Mouse (Mus musculus) heart, postnatal 0 days (tissue): ENCODE data around the gene Plk1. TPM values are rescaled to one million over a fixed set of nuclear protein-coding genes. Genes with fewer than 3 reads are reported as not detected.

Experiments used
- ATAC-seq: fragments of 200-750 bp; cut with Nextera tagmentation; 2 replicates; pipeline ENCODE4 v1.8.0; 2017; ENCODE audit warnings: low read depth, moderate number of reproducible peaks, moderate library complexity; ENCODE audit not compliant: insufficient read depth
- DNase-seq: peaks from one replicate; pipeline ENCODE4 v3.0.0-alpha.2; 2016; ENCODE audit warnings: low spot score
- H3K27ac ChIP-seq: fragments of 300-500 bp; sonication (generic); 2 replicates; pipeline ENCODE4 v1.5.1; 2014; ENCODE audit warnings: low read depth, mild to moderate bottlenecking
- H3K27me3 ChIP-seq: fragments of 300-500 bp; sonication (generic); 2 replicates; pipeline ENCODE4 v1.6.1; 2014; ENCODE audit warnings: low read length, mixed read lengths; ENCODE audit not compliant: control insufficient read depth, insufficient read depth
- H3K36me3 ChIP-seq: fragments of 300-500 bp; sonication (generic); replicated peaks from 2 replicates; pipeline ENCODE4 v1.6.1; 2014; ENCODE audit warnings: low read length, mixed read lengths; ENCODE audit not compliant: control insufficient read depth, insufficient read depth
- H3K4me1 ChIP-seq: fragments of 300-500 bp; sonication (generic); 2 replicates; pipeline ENCODE4 v1.6.1; 2014; ENCODE audit warnings: antibody characterized with exemption; ENCODE audit not compliant: control insufficient read depth, insufficient read depth
- H3K4me2 ChIP-seq: fragments of 300-500 bp; sonication (generic); 2 replicates; pipeline ENCODE4 v1.6.1; 2014; ENCODE audit warnings: low read depth, mild to moderate bottlenecking, low read length, moderate library complexity
- H3K4me3 ChIP-seq: fragments of 300-500 bp; sonication (generic); 2 replicates; pipeline ENCODE4 v1.5.1; 2014; ENCODE audit warnings: low read depth, low read length
- H3K9ac ChIP-seq: fragments of 300-500 bp; sonication (generic); replicated peaks from 2 replicates; pipeline ENCODE4 v1.6.1; 2014; ENCODE audit warnings: low read depth, low read length, mixed read lengths
- H3K9me3 ChIP-seq: fragments of 300-500 bp; sonication (generic); replicated peaks from 2 replicates; pipeline ENCODE4 v1.6.1; 2016; ENCODE audit warnings: low read length; ENCODE audit not compliant: control insufficient read depth
- CTCF ChIP-seq: IDR thresholded peaks from 2 replicates; pipeline ENCODE4 v1.5.1; 2016; ENCODE audit warnings: antibody characterized with exemption, control low read depth, low read depth
- EP300 ChIP-seq: IDR thresholded peaks from 2 replicates; pipeline ENCODE4 v1.6.1; 2016; ENCODE audit warnings: antibody characterized with exemption, low read depth
- WGBS: fragments of 180-500 bp; shearing (Covaris S2); extraction: QIAGEN DNeasy Blood & Tissue Kit; methylation state at CpG from one replicate; pipeline ENCODE4 v1.1.7; 2014; 5-methylcytosine and 5-hydroxymethylcytosine counted together
- polyA plus RNA-seq: library from polyadenylated mRNA; unstranded; fragments of >200 nt; fragmentation: Nextera tagmentation; extraction: Ambion mirVana; gene quantifications from 2 replicates; pipeline ENCODE4 v1.2.1, GENCODE M21; 2015
- total RNA-seq: library from RNA; depleted of rRNA; stranded (reverse); fragments of >200 nt; gene quantifications from 2 replicates; pipeline ENCODE4 v1.2.3, GENCODE M21; 2014; ENCODE audit warnings: low replicate concordance

Plk1 gene
- total and polyA plus RNA-seq, 2 experiments from 2014 or later: 23.3 to 27.8 TPM

DNA sequence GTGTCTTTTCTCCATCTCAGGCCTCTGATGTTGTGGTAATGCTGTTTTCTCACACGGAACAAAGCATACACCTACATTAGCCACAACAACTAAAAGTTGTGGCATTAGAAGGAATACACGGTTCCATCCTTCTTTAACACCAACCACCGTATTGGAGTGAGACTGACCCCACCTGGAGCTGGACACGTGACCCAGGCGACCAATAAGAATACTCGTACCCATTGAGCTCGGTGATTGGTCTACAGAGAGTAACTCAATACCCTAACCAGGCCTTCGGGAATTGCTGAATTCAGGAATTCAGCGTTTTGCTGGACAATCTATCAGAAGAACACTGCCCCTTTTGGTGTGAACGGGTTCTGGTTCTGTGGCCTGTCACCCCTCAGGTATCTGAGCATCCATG, 31.9 kb downstream of the Plk1 start:
- WGBS: 60% methylated on average over 10 of the region's 10 CpGs
- no peak for DNase-seq

DNA sequence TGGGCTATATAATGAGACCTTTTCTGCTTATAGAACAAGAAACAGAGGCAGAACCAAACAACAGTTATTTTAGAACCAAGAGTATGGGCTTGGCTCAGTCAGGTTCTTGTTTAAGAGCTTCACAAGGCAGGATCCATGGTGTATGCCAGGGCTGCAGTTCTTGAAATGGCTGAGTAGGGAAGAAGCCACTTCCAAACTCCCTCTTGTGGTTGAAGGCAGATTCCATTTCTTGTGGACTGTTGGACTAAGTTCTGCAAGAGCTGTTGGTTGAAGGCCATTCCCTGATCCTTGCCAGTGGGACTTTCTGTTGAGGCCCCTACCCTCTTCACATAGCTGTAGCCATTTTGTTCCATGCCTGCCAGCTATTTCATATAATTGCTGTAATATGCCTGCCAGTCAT, 34.7 kb downstream of the Plk1 start:
- H3K27ac ChIP-seq: no peak overlapping the region
- no peak for DNase-seq
- H3K27me3 ChIP-seq: no peaks in the 10 kb centered on the region
- no peaks in the 10 kb centered on the region for H3K4me1 ChIP-seq
- H3K9me3 ChIP-seq: no peaks in the 10 kb centered on the region
- H3K4me2 ChIP-seq: no peak overlapping the region
- no peak for TF ChIP-seq CTCF
- TF ChIP-seq EP300: no peak
- no peaks in the 10 kb centered on the region for H3K36me3 ChIP-seq
- no peak for ATAC-seq
- no peak overlapping the region for H3K4me3 ChIP-seq
- H3K9ac ChIP-seq: no peak overlapping the region

More for the DNA sequence above, 31.9 kb downstream of the Plk1 start:
- Histone ChIP-seq H3K9me3 (no peaks in the 10 kb centered on the region), H3K27me3 (no peaks in the 10 kb centered on the region), H3K4me1 (no peaks in the 10 kb centered on the region), H3K4me2 (no peak overlapping the region), H3K27ac (no peak overlapping the region), H3K4me3 (no peak overlapping the region), H3K36me3 (no peaks in the 10 kb centered on the region), H3K9ac (no peak overlapping the region)
- TF ChIP-seq EP300 (no peak), CTCF (no peak)
- no peak for ATAC-seq

DNA sequence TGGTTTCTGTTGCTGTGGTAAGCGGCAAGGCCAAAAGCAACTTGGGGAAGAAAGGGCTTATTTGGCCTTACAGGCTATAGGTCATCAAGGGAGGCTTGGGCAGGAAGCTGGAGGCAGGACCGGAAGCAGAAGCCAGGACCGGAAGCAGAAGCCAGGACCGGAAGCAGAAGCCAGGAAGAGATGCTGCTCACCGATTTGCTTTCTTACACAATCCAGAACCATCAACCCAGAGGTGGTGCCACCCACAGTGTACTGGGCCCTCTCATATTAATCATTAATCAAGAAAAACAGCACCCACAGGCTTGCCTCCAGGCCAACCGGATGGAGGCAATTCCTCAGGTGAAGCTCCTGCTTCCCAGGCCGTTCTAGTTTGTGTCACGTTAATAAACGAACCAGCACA, 37.5 kb downstream of the Plk1 start:
- Histone ChIP-seq H3K27ac (no peak overlapping the region), H3K4me1 (no peaks in the 10 kb centered on the region), H3K27me3 (no peaks in the 10 kb centered on the region), H3K4me2 (no peak overlapping the region), H3K4me3 (no peak overlapping the region), H3K9me3 (no peaks in the 10 kb centered on the region), H3K9ac (no peak overlapping the region), H3K36me3 (no peaks in the 10 kb centered on the region)
- no peak for TF ChIP-seq CTCF
- no peak for TF ChIP-seq EP300
- WGBS: 77% methylated on average over 9 of the region's 9 CpGs
- ATAC-seq: no peak
- no peak for DNase-seq

DNA sequence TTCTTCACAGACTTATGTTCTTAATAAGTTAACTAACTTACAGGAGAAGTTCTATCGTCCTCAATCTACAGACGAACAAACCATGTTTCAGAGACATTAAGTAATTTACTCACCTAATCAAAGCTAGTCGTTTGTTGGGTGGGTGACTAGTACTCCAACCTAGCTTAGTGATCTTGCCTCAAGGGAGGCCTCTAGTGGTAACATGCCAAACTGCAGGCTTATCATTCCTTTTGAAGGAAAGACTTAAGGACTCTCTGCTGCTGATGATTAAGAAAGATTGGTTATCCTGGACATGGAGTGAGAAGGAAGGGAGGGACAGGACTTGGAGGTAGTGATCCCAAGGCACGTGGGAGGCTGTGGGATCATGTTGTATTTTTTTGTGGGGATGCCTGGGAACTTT, 38.1 kb downstream of the Plk1 start:
- no peaks in the 10 kb centered on the region for H3K36me3 ChIP-seq

DNA sequence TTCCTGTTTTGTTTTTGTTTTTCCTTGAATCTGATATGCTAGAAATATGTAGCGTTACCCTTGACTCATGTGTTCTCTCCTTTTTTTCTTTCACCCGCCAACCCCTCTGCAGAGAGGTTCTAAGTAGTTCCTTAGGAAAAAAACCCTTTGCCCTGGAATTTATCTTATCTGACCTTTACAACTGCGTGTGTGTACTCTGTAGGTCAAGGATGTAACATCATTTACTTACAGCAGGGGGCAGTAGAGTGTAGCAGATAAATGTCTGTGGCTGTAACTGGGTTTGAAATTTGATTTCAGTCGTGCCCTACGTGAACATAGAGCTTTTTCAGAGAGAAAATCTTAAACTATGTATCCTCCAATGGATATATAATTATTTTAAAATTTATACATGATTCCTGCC, 40.1 kb downstream of the Plk1 start:
- H3K27ac ChIP-seq: no peak overlapping the region
- DNase-seq (peak; percentile 56), ATAC-seq (no peak)
- peak; percentile 74 for TF ChIP-seq CTCF
- no peak for TF ChIP-seq EP300
- no peaks in the 10 kb centered on the region for H3K36me3 ChIP-seq
- H3K4me2 ChIP-seq: no peak overlapping the region
- no peak overlapping the region for H3K9ac ChIP-seq
- H3K27me3 ChIP-seq: no peaks in the 10 kb centered on the region
- no peaks in the 10 kb centered on the region for H3K9me3 ChIP-seq
- H3K4me3 ChIP-seq: no peak overlapping the region
- H3K4me1 ChIP-seq: no peaks in the 10 kb centered on the region
- 19% methylated on average over 5 of the region's 5 CpGs for WGBS

More for the DNA sequence above, 38.1 kb downstream of the Plk1 start:
- H3K9me3 ChIP-seq: no peaks in the 10 kb centered on the region
- no peak for ATAC-seq
- H3K4me3 ChIP-seq: no peak overlapping the region
- no peak overlapping the region for H3K4me2 ChIP-seq
- WGBS: 25% methylated on average over 4 of the region's 4 CpGs
- DNase-seq: no peak
- no peaks in the 10 kb centered on the region for H3K4me1 ChIP-seq
- H3K27me3 ChIP-seq: no peaks in the 10 kb centered on the region
- no peak overlapping the region for H3K9ac ChIP-seq
- TF ChIP-seq EP300: no peak
- TF ChIP-seq CTCF: peak; percentile 71
- no peak overlapping the region for H3K27ac ChIP-seq

DNA sequence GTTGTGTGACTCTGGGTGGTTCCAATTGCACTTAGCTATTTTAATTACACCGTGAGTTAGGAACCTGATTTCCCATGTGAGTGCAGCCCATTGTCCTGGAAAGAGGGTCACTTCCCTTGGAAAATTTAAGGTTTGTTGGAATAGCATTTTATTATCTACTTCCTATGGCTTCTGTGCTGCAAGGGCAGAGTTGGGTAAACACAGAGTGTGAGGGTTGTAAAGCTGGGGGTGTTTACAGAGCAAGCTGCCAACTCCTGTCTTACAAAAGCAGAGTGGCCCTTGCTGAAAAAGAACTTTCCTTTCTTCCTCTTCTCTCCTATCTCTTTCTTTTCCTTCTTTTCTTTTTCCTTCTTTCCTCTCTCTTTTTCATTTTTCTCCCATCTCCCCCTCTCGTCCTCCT, 44.7 kb downstream of the Plk1 start:
- ATAC-seq: peak; percentile 47
- WGBS: 33% methylated on average over 2 of the region's 2 CpGs

More for the DNA sequence above, 44.7 kb downstream of the Plk1 start:
- Histone ChIP-seq H3K27me3 (no peaks in the 10 kb centered on the region), H3K9ac (no peak overlapping the region), H3K4me1 (no peaks in the 10 kb centered on the region), H3K4me2 (no peak overlapping the region), H3K27ac (no peak overlapping the region), H3K9me3 (no peaks in the 10 kb centered on the region), H3K36me3 (no peaks in the 10 kb centered on the region), H3K4me3 (no peak overlapping the region)
- peak; percentile 30 for DNase-seq
- TF ChIP-seq EP300 (no peak), CTCF (no peak)
